In genomic region chr5:113550249-113550648, GRCm38 (mm10) we compare ENCODE assay signal across 21 mouse cellular contexts.
DNase-seq lines count a peak whose midpoint lies in the region; ATAC-seq lines count a peak whose summit lies in the region.
"Had no signal": no experiment of that assay in that cellular context is flagged by ENCODE, and none has a peak within 500 bp of the region (broad histone marks: within the 10 kb centered on the region; RNA-seq: fewer than 3 reads in every experiment).

No protein-coding gene starts in this region.

- no peak for DNase-seq in cerebellum, postnatal 4 days (ENCODE audit: low spot score in 2 of 2)
- peak; percentile 91 for DNase-seq in brain, adult 2 months (ENCODE audit: low read depth, low spot score)
- peak; percentile 82 for DNase-seq in cerebellum, adult 9-10 months
- peak; percentile 69 to 70 for DNase-seq in cerebellum, postnatal 25 days
- DNase-seq in adrenal gland, adult 2 months: no peak
- no peak for DNase-seq in frontal cortex, postnatal 10 days (ENCODE audit: low spot score in 2 of 2)
- DNase-seq: adrenal gland, postnatal 10 days; adrenal gland, postnatal 36 days; gastrocnemius, adult 2 months; gastrocnemius, postnatal 14 days; heart, adult 2 months; heart, postnatal 14 days; heart, postnatal 4 days; kidney, adult 18-20 months had no signal

- peak; percentile 27; the same call in 1 of the 2 replicates for ATAC-seq in cerebellum, adult (ENCODE audit: insufficient number of reproducible peaks, low FRiP score, low TSS enrichment)
- ATAC-seq in granulocyte monocyte progenitor cell, adult 5-6 weeks (replicated peaks; ENCODE audit: poor library complexity, severe bottlenecking): no peak
- ATAC-seq: forebrain, embryonic 13.5 days; forebrain, embryonic 16.5 days; hindbrain, postnatal 0 days; inflammation-experienced regulatory T-cells, adult 6 months; intestine, embryonic 16.5 days had no signal

Comparison
In these comparisons a context has a peak if more than half of its experiments do, and no peak if none do; other contexts are left out.
1. DNase-seq: peak in brain, adult 2 months (single experiment), cerebellum, adult 9-10 months (single experiment) and cerebellum, postnatal 25 days (2 of 2); none in cerebellum, postnatal 4 days (0 of 2), adrenal gland, adult 2 months (single experiment) and frontal cortex, postnatal 10 days (0 of 2).